Mouse (Mus musculus) kidney, adult 2 months (tissue): ENCODE data around the gene Fbxl3.

Experiments
- CTCF ChIP-seq: fragments of 200-500 bp; conservative IDR thresholded peaks from 2 replicates; pipeline ENCODE4 v1.5.1; 2011; ENCODE audit warnings: low read depth, mild to moderate bottlenecking, control low read depth, low read length, moderate library complexity, mixed read lengths; ENCODE audit not compliant: insufficient read depth, insufficient read length
- POLR2A ChIP-seq: fragments of 200-500 bp; IDR thresholded peaks from one replicate; pipeline ENCODE4 v1.6.1; 2011; ENCODE audit warnings: low read depth, low read length, control low read depth

GRCm38 (mm10) chr14:103098213-103098586 lies 1.2 kb downstream of the Fbxl3 start:
- TF ChIP-seq POLR2A, result no peak
- TF ChIP-seq CTCF, result no peak
